Mouse (Mus musculus): Measurements from ENCODE around the gene Klf9. TPM values are rescaled to one million over a fixed set of nuclear protein-coding genes. Genes with fewer than 3 reads are reported as not detected.

Gene Klf9
- polyA plus RNA-seq, 1 experiment, result 132 TPM

- 4% methylated on average over 27 of the region's 27 CpGs for WGBS
Measured at GRCm38 (mm10) chr19:23136202-23136850, 4.7 kb upstream of the Klf9 start.

GRCm38 (mm10) chr19:23137295-23137694 lies 3.7 kb upstream of the Klf9 start:
- Histone ChIP-seq H3K4me3 (ENCODE audit: insufficient read depth, low read depth, low read length) (no peak overlapping the region), H3K27ac (ENCODE audit: insufficient read depth, low read depth, low read length) (peak overlapping the region; percentile 99; the same call in 1 of the 2 replicates), H3K4me1 (ENCODE audit: control insufficient read depth, insufficient read depth, low read length) (peaks cover 32% of the 10 kb centered on the region)
- 77% methylated on average over 2 of the region's 2 CpGs for WGBS
- TF ChIP-seq CTCF (IDR thresholded peaks at IDR 0.05; ENCODE audit: insufficient read depth, low read depth, low read length), result no peak
- no peak for TF ChIP-seq POLR2A (IDR thresholded peaks at IDR 0.05; ENCODE audit: insufficient read depth, low read depth, low read length)

More at GRCm38 (mm10) chr19:23136202-23136850, 4.7 kb upstream of the Klf9 start:
- H3K4me1 ChIP-seq (ENCODE audit: control insufficient read depth, insufficient read depth, low read length), result peaks cover 32% of the 10 kb centered on the region
- H3K27ac ChIP-seq (ENCODE audit: insufficient read depth, low read depth, low read length), result peak overlapping the region; percentile 99
- TF ChIP-seq CTCF (IDR thresholded peaks at IDR 0.05; ENCODE audit: insufficient read depth, low read depth, low read length) (no peak), POLR2A (IDR thresholded peaks at IDR 0.05; ENCODE audit: insufficient read depth, low read depth, low read length) (0 out of 2 replicates have a peak, but pooled peaks have one; percentile 4)
- peak overlapping the region; percentile 53 for H3K4me3 ChIP-seq (ENCODE audit: insufficient read depth, low read depth, low read length)

- 43% methylated on average over 12 of the region's 12 CpGs for WGBS
- H3K4me1 ChIP-seq (ENCODE audit: control insufficient read depth, insufficient read depth, low read length), result peaks cover 15% of the 10 kb centered on the region
- H3K27ac ChIP-seq (ENCODE audit: insufficient read depth, low read depth, low read length), result peak overlapping the region; percentile 84
- no peak overlapping the region for H3K4me3 ChIP-seq (ENCODE audit: insufficient read depth, low read depth, low read length)
- TF ChIP-seq POLR2A (IDR thresholded peaks at IDR 0.05; ENCODE audit: insufficient read depth, low read depth, low read length) (no peak), CTCF (IDR thresholded peaks at IDR 0.05; ENCODE audit: insufficient read depth, low read depth, low read length) (no peak)
Measured at GRCm38 (mm10) chr19:23139756-23140470, 1.1 kb upstream of the Klf9 start.

GRCm38 (mm10) chr19:23141391-23142281 lies 610 bp downstream of the Klf9 start:
- peaks cover 9% of the 10 kb centered on the region for H3K4me1 ChIP-seq (ENCODE audit: control insufficient read depth, insufficient read depth, low read length)
- TF ChIP-seq POLR2A (IDR thresholded peaks at IDR 0.05; ENCODE audit: insufficient read depth, low read depth, low read length), result 0 out of 2 replicates have a peak, but pooled peaks have one; percentile 7
- no peak for TF ChIP-seq CTCF (IDR thresholded peaks at IDR 0.05; ENCODE audit: insufficient read depth, low read depth, low read length)
- peak overlapping the region; percentile 81 for H3K4me3 ChIP-seq (ENCODE audit: insufficient read depth, low read depth, low read length)
- H3K27ac ChIP-seq (ENCODE audit: insufficient read depth, low read depth, low read length), result peak overlapping the region; percentile 100
- under 1% methylated on average over 91 of the region's 94 CpGs for WGBS

GRCm38 (mm10) chr19:23142427-23143073 lies 1.5 kb downstream of the Klf9 start:
- Histone ChIP-seq H3K27ac (ENCODE audit: insufficient read depth, low read depth, low read length) (peak overlapping the region; percentile 100), H3K4me3 (ENCODE audit: insufficient read depth, low read depth, low read length) (peak overlapping the region; percentile 81), H3K4me1 (ENCODE audit: control insufficient read depth, insufficient read depth, low read length) (peaks cover 13% of the 10 kb centered on the region)
- 1% methylated on average over 28 of the region's 28 CpGs for WGBS
- TF ChIP-seq CTCF (IDR thresholded peaks at IDR 0.05; ENCODE audit: insufficient read depth, low read depth, low read length), result no peak
- TF ChIP-seq POLR2A (IDR thresholded peaks at IDR 0.05; ENCODE audit: insufficient read depth, low read depth, low read length), result no peak

GRCm38 (mm10) chr19:23143074-23143445 lies 2.0 kb downstream of the Klf9 start:
- peaks cover 17% of the 10 kb centered on the region for H3K4me1 ChIP-seq (ENCODE audit: control insufficient read depth, insufficient read depth, low read length)
- peak overlapping the region; percentile 81 for H3K4me3 ChIP-seq (ENCODE audit: insufficient read depth, low read depth, low read length)
- no peak for TF ChIP-seq CTCF (IDR thresholded peaks at IDR 0.05; ENCODE audit: insufficient read depth, low read depth, low read length)
- TF ChIP-seq POLR2A (IDR thresholded peaks at IDR 0.05; ENCODE audit: insufficient read depth, low read depth, low read length), result no peak
- H3K27ac ChIP-seq (ENCODE audit: insufficient read depth, low read depth, low read length), result peak overlapping the region; percentile 89
- 24% methylated on average over 7 of the region's 7 CpGs for WGBS

GRCm38 (mm10) chr19:23143541-23143940 lies 2.5 kb downstream of the Klf9 start:
- peaks cover 21% of the 10 kb centered on the region for H3K4me1 ChIP-seq (ENCODE audit: control insufficient read depth, insufficient read depth, low read length)
- peak overlapping the region; percentile 89 for H3K27ac ChIP-seq (ENCODE audit: insufficient read depth, low read depth, low read length)
- H3K4me3 ChIP-seq (ENCODE audit: insufficient read depth, low read depth, low read length), result peak overlapping the region; percentile 81
- WGBS, result 9% methylated on average over 8 of the region's 8 CpGs
- TF ChIP-seq CTCF (IDR thresholded peaks at IDR 0.05; ENCODE audit: insufficient read depth, low read depth, low read length) (no peak), POLR2A (IDR thresholded peaks at IDR 0.05; ENCODE audit: insufficient read depth, low read depth, low read length) (no peak)

GRCm38 (mm10) chr19:23144031-23144430 lies 3.0 kb downstream of the Klf9 start:
- Histone ChIP-seq H3K27ac (ENCODE audit: insufficient read depth, low read depth, low read length) (peak overlapping the region; percentile 89), H3K4me1 (ENCODE audit: control insufficient read depth, insufficient read depth, low read length) (peaks cover 21% of the 10 kb centered on the region), H3K4me3 (ENCODE audit: insufficient read depth, low read depth, low read length) (peak overlapping the region; percentile 81)
- no peak for TF ChIP-seq POLR2A (IDR thresholded peaks at IDR 0.05; ENCODE audit: insufficient read depth, low read depth, low read length)
- TF ChIP-seq CTCF (IDR thresholded peaks at IDR 0.05; ENCODE audit: insufficient read depth, low read depth, low read length), result no peak
- WGBS, result 8% methylated on average over 9 of the region's 9 CpGs
